Mouse (Mus musculus) thymus, postnatal 25 days (tissue): ENCODE data around the gene Def8.
"Not testable (repeated sequence)": the region's sequence is repeated elsewhere in the genome, so short reads cannot be mapped to it uniquely, and the experiment has no call there.

Source experiments
- DNase-seq: peaks from one replicate; pipeline ENCODE4 v3.0.0; 2022

Gene Def8

GRCm38 (mm10) chr8:123441788-123442187 is 18.5 kb downstream of the Def8 start:
- no peak for DNase-seq

DNA sequence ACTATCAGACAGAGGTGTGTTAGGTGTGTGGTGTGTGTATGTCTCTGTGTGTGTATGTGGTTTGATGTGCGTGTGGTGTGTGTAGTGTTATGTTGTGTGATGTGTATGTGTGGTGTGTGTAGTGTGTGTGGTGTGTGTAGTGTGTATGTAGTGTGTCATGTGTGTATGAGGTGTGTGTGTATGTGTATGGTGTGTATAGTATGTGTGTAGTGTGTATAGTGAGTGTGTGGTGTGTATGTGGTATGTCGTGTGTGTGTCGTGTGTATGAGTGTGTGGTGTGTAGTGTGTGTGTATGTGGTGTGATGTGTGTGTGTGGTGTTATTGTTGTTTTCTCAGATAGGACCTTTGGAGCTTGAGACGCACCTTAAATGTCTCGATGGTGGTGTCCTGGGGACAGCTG is 19.0 kb downstream of the Def8 start:
- no peak for DNase-seq

GRCm38 (mm10) chr8:123442871-123443575 is 19.7 kb downstream of the Def8 start:
- peak; percentile 94 for DNase-seq

DNA sequence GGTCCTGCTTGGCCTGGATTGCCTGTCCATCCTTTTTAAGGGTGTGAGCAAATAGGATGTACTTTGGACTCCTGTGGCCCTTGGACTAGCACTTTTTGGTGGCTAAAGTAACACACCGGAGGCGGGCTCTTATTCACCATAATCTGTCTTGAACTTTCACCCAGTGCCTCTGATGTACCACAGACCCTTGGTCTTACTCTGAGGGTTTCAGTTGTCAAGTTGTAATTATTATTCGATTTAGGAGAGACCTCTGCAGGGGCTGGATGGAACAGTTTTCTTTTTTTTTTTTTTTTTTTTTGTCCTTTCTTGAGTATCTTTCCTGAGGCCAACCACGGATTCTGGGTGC is 20.2 kb downstream of the Def8 start:
- no peak for DNase-seq

- no peak for DNase-seq
These were observed 20.8 kb downstream of the Def8 start for GRCm38 (mm10) chr8:123444131-123444530.

DNA sequence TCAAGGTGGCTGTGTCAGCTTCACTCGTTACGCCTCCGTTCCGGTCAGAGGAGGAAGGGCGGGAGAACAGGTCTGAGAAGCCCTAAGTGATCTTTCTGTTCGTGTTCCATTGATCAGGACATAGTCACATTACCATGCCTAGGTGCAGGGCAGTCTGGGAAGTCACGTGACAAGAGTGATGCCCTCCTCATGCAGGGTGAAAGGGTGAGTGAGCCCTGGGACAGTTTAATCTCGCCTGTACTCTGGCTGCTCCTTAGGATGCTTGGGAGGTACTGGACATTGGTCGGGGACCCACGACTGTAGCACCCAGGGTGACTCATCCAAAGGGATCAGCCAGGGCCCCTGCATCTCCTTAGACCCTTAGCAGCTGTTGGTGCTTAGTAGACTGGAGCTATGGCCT is 22.7 kb downstream of the Def8 start:
- DNase-seq = no peak

GRCm38 (mm10) chr8:123446799-123447198 is 23.5 kb downstream of the Def8 start:
- no peak for DNase-seq

GRCm38 (mm10) chr8:123450783-123451182 is 27.5 kb downstream of the Def8 start:
- no peak for DNase-seq

GRCm38 (mm10) chr8:123451747-123452146 is 28.4 kb downstream of the Def8 start:
- DNase-seq = not testable (repeated sequence)

DNA sequence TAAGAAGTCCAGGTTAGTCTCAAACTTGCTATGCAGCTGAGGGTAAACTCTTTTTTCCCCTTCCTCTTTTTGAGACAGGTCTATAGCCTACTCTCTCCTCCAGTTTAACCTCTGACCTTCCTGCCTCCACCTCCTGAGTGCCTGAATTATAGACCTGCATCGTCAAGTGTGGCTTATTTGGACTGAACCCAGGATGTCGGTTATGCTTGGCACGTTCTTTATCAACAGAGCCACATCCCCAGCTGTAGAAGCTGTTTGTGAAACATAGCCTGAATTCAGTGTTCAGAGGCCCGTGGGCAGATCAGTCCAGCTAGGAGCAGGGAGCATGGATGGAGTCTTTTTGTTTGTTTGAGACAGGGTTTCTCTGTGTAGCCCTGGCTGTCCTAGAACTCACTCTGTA is 28.8 kb downstream of the Def8 start:
- DNase-seq = no peak

GRCm38 (mm10) chr8:123453291-123453690 is 30.0 kb downstream of the Def8 start:
- no peak for DNase-seq

GRCm38 (mm10) chr8:123453951-123454350 is 30.6 kb downstream of the Def8 start:
- DNase-seq = no peak

GRCm38 (mm10) chr8:123454559-123454958 is 31.2 kb downstream of the Def8 start:
- no peak for DNase-seq

DNA sequence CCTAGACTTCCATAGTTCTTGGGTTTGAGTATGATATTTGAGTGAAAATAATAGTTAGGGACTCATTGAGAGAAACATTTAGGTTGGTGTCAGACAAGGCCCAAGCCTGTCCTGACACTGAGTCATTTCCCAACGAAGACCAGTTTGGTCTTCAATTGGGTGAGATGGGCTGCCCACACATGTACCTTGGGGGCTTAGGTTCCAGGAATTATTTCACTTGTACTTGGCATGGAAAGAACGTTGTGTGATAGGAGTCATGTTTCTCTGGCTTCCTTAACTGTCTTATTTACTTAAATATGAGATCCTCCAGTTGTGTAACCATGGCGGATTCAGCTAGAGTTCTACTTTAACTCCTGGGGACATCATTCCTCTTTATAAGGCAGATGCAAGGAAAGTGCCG is 40.3 kb downstream of the Def8 start:
- no peak for DNase-seq

DNA sequence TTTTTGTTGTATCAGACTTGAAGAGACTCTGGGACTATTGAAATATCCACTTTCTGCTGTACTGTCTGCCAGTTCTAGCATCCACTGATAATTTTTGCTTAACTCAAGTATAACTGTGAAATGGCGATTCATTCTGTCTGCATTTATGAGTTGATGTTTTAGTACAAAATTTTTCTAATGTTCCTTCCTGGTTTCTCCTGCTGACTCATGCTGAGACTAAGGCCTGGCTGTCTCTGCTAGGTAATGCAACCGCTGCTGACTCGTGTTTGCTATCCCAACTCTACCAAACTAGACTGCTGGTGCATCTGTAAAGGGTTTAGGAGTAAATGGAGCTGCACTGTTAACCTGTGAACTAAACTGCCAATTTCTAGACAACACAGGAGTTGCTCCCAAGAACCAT is 44.1 kb downstream of the Def8 start:
- DNase-seq = no peak

GRCm38 (mm10) chr8:123472991-123473390 is 49.7 kb downstream of the Def8 start:
- not testable (repeated sequence) for DNase-seq

DNA sequence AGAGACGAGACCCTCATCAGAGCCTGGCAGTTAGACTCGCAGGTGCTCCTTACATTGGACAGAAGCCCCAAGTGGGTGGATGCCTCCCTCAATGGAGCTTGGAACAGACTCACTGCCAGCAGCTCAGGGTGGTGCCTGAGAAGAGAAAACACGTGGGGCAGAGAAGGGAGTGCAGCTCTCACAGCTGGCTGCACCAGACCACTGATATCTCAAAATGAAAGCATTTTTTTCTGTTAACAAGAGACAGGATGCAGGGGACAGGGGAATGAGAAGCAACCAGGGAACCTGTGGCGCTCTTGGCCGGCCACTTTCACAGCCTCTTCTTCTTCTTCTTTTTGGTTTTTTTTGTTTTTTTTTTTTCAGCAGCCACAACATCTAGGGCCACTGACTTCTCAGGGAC is 51.2 kb downstream of the Def8 start:
- not testable (repeated sequence) for DNase-seq

GRCm38 (mm10) chr8:123476911-123477736 is 53.8 kb downstream of the Def8 start:
- DNase-seq = peak; percentile 3

DNA sequence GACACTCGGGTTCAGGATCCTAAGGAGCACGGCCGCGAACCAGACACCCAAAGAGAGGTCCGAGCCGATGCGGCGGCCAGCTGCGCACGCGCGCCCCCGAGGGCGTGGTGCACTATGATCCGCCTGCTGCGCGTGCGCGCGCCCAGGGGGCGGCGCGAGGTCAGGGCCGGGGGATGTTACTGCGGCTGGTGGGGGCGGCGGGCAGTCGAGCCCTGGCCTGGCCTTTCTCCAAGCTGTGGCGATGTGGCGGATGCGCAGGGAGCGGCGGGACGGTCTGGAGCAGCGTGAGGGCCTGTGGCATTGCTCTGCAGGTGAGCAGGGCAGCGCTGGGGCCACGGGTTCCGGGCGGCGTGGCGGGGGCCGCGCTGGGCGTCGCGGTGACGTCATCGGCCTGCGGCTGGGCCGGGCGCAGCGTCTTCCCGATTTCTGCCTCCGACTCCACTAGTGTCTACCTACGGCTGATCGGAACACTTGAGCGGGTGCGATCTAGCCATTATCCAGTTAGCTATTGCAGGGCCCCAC is 54.5 kb downstream of the Def8 start, which contains the start of gene Afg3l1:
Gene Afg3l1 (plus strand): TSS at position 167 of the 522 bp plus-strand sequence.
- peak; percentile 94 for DNase-seq

DNA sequence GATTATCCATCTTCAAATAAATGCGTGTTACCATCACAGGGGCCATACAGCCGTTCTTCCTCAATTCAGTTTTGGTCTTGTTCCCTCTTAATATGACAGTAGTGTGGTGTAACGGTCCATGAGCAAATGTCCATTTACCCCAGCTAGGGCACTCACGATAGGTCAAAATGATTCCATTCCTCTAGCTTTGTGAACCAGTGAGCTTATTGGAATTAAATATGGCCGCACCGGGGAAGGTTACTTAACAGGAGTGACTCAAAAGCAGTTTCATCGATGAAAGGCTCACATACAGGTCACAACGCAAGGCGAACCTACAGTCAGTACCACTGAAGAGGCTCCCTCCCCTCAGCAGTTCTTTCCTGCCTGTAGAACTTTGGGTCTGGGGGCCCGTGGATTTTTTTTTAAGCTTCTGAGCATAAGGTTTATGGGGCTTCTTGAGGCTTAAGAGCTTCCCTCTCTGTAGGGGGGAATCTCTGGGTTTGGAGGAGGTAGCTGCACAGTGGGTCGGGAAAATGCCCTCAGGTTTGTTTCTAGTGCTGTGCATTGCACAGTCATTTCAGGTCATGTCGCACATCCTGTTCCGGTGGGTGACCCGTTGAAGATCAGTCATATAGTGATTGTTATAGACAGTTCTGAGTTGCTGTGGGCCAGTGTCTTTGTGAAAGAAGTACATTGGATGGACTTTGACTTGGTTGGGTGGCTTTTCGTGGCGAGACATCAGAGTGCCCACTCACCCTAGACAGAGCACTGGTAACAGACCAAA is 55.3 kb downstream of the Def8 start:
- DNase-seq = no peak

DNA sequence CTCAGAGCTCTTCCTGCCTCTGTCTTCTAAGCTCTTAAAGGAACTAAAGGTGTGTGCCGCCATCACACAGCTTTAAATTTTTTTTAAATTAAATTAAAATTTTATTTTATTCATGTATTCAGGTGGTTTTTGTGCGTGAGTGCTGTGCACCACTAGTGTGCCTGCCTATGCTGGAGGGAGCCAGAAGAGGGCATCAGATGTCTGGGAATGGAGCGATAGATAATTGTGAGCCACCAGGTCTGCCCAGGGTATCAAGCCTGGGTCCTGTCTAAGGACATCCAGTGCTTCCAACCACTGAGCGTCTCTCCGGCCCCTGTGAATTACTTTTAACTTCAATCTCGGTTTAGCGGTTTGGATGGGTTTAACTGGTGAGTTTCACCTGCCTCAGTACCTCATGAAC is 59.3 kb downstream of the Def8 start:
- DNase-seq = peak; percentile 18

- no peak for DNase-seq
These were observed 68.2 kb downstream of the Def8 start for GRCm38 (mm10) chr8:123491280-123492075.
